Mouse (Mus musculus) monocyte, adult 59 days (primary cell): ENCODE measurements around the gene Lkaaear1. TPM values are rescaled to one million over a fixed set of nuclear protein-coding genes. Genes with fewer than 3 reads are reported as not detected.

Experiments used
- total RNA-seq, 2 experiments: library from RNA; stranded (reverse); gene quantifications; one replicate each; pipeline ENCODE4 v1.2.4; 2023

Lkaaear1 gene
- total RNA-seq = not detected

DNA sequence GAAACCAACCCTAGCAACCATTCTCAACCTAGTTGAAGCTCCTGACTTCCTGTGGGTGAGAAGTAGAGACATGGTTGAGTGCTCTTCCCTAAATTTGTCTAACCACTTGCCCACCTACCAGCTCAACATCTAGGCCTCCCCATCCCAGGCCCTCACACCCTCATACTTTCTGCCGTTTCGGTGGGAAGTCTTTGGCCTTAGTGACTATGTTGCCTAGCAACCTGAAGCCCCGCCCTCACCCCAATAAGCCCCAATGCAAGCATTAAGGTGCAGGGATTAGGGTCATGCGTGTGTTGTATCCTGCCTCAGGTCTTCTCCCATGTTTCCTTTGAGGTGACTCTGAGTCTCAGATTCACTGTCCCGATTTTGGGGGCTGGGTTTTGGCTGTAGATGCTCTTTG lies at the start of gene Lkaaear1:
Lkaaear1 (minus strand) TSS at position 202 of the 400 bp plus-strand sequence.

GRCm38 (mm10) chr2:181714903-181715326 lies 16.7 kb upstream of the Lkaaear1 start, which contains the start of gene Oprl1:
Gene Oprl1 (plus strand): TSS chr2:181715016.

DNA sequence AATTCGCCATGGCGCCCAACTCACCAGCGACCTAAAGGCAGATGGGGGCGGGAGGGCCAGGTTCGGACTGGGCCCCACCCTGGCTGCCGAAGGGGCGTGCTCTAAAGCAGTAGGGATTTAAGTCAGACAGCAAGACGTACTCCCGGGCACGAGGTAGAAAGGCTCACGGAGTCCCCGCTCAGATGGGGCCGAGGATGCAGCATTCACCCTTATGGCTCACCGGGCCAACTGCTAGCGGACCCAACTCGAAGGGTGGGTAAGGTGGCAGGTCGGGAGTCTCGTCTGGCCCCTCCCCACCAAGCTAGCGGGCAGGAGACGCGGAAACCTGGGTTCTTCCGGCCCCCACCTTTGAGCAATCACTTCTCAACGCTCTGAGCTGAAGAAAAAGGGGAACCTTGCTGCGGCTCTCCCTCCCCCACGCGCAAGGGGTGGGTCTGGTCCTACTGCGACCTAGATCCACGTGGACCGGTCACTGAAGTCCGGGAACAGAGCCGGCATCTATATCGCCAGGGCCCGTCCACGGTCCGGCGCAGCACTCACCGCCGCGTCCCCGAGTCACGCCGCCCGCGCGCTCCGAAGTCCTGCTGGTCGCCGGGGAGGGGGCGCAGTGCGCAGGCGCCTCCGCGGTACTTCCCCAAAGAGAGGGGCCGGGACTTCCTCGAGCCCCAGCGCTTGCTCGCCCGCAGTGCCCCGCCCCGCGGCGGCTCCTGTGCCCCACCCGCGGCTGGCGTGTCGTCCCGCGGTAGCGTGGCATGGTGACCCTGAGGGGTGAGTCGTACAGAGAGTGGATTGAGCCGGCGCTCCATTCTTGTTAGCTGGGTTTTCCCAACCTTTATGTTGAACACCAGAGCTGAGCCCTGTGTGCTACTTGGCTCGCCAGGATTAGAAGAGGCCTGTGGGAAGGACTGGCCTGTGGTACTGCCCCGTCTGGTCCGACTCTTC lies 4.6 kb downstream of the Lkaaear1 start, which contains the start of gene Rgs19:
Rgs19 (minus strand) TSS at position 639 of the 942 bp plus-strand sequence.

GRCm38 (mm10) chr2:181679951-181680715 lies 18.1 kb downstream of the Lkaaear1 start, which contains the start of gene Tcea2:
Gene Tcea2 (plus strand): TSS chr2:181680310.

GRCm38 (mm10) chr2:181671326-181671725 lies 26.9 kb downstream of the Lkaaear1 start, which contains the start of gene Sox18:
Gene Sox18 (minus strand): TSS chr2:181671640.

GRCm38 (mm10) chr2:181656734-181657133 lies 41.5 kb downstream of the Lkaaear1 start, which contains the start of gene Gm29797:
Gene Gm29797 (plus strand): TSS chr2:181657034.

Other genes with a start within 250 kb of the Lkaaear1 start
- 1 to 10 TPM; 6.2 to 8.5 TPM for gene Zbtb46, start 239.0 kb downstream of the Lkaaear1 start, total RNA-seq
- not detected for gene Abhd16b, start 205.2 kb downstream of the Lkaaear1 start, total RNA-seq
- gene Tpd52l2, start 201.3 kb downstream of the Lkaaear1 start, total RNA-seq = 10 to 100 TPM; 77.9 to 80.4 TPM
- 10 to 100 TPM; 93.9 to 98.2 TPM for gene Dnajc5, start 178.0 kb downstream of the Lkaaear1 start, total RNA-seq
- gene Uckl1, start 113.5 kb downstream of the Lkaaear1 start, total RNA-seq = 100 to 1,000 TPM; 126 to 127 TPM
- 10 to 100 TPM; 37.5 to 42.1 TPM for gene Prpf6, start 106.6 kb downstream of the Lkaaear1 start, total RNA-seq
- gene Zfp512b, start 105.6 kb downstream of the Lkaaear1 start, total RNA-seq = 10 to 100 TPM; 15.1 to 18.4 TPM
- gene Samd10, start 99.2 kb downstream of the Lkaaear1 start, total RNA-seq = 1 to 10 TPM; 2.2 to 3.5 TPM
- gene Gm29797, start 41.4 kb downstream of the Lkaaear1 start, total RNA-seq = not detected
- gene Sox18, start 26.8 kb downstream of the Lkaaear1 start, total RNA-seq = not detected
- gene Tcea2, start 18.1 kb downstream of the Lkaaear1 start, total RNA-seq = 10 to 100 TPM in 1 of 2 experiments, 1 to 10 TPM in 1; 8.8 to 11.2 TPM
- gene Rgs19, start 4.5 kb downstream of the Lkaaear1 start, total RNA-seq = 100 to 1,000 TPM; 177 to 199 TPM
- 1 to 10 TPM in 1 of 2 experiments, not detected in 1; 1.3 TPM for gene Oprl1, start 16.6 kb upstream of the Lkaaear1 start, total RNA-seq
- not detected for gene Myt1, start 64.9 kb upstream of the Lkaaear1 start, total RNA-seq
- gene Pcmtd2, start 139.4 kb upstream of the Lkaaear1 start, total RNA-seq = 10 to 100 TPM; 28.6 to 34.6 TPM
- 1 to 10 TPM; 7.0 to 9.9 TPM for gene Polr3k, start 165.9 kb upstream of the Lkaaear1 start, total RNA-seq